Mouse (Mus musculus): Measurements from ENCODE around the gene Igdcc3. TPM values are rescaled to one million over a fixed set of nuclear protein-coding genes. Genes with fewer than 3 reads are reported as not detected.
A peak's percentile ranks its signal among the peaks of the same experiment; 100 is the strongest.

The Igdcc3 gene
- polyA plus RNA-seq (2015; fragmentation: Nextera tagmentation; extraction: Ambion mirVana): 2.2 and 2.4 TPM in 2 replicates

DNA sequence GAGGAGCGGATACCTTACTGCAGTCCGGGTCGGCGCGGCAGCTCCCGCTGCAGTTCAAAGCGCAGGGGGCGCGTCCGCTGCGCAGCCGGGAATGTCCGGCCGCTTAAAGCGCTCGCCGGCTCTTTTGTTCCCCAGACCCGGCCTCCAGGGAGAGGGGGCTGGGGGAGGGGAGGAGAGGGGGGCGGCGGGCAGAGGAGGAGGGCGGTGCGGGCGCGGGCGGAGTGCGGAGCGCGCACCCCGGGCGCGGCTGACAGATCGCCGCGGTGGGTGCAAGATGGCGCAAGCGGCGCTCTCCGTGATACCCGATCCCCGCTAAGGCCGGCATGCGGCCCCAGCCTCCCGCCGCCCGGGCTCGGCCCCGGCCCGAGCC, at the start of gene Igdcc3:
Gene Igdcc3 (plus strand): TSS at position 254 of the 370 bp plus-strand sequence.
- H3K4me1 ChIP-seq (replicated peaks; ENCODE audit: insufficient read depth, low read length): peaks cover 14% of the 10 kb centered on the region; the same call in 1 of the 2 replicates
- WGBS: 2% methylated on average over 33 of the region's 48 CpGs
- DNase-seq (ENCODE audit: low spot score) (peak; percentile 76), ATAC-seq (replicated peaks; ENCODE audit: low FRiP score, low read depth) (peak; percentile 70)
- peak within 1 kb of the TSS; percentile 68 for H3K27ac ChIP-seq
- no peaks in the 10 kb centered on the region for H3K36me3 ChIP-seq (ENCODE audit: insufficient read depth, low read length)
- peak within 1 kb of the TSS; percentile 73 for H3K9ac ChIP-seq (ENCODE audit: low read depth, low read length)
- H3K4me2 ChIP-seq (ENCODE audit: low read length): peak within 1 kb of the TSS; percentile 99
- TF ChIP-seq CTCF (IDR thresholded peaks at IDR 0.05; ENCODE audit: low read depth): no peak
- H3K9me3 ChIP-seq (replicated peaks; ENCODE audit: low read length): no peaks in the 10 kb centered on the region
- H3K27me3 ChIP-seq (ENCODE audit: insufficient read depth, low read length): peaks cover 3% of the 10 kb centered on the region; the same call in 1 of the 2 replicates
- H3K4me3 ChIP-seq (replicated peaks; ENCODE audit: low read depth, low read length): peak within 1 kb of the TSS; percentile 74

DNA sequence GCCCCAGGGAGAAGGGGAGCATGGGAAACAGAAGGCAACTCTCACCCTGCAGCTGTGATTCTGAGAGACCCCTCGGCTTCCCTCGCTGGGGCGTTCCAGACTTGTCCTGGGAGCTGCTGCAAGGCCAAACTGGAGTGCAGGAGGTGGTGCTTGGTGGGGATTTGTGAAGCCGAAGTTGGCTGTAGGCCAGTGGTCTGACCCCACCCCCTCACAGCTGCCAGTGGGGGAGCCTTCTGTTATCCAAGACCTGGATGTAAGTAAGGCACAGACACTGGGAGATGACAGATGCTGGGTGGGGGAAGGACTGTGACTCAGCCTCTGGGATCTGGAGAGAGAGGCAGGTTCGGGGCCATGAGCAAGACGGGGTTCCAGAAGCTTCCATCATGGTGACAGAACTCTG, 46.8 kb upstream of the Igdcc3 start:
- WGBS: 49% methylated on average over 6 of the region's 6 CpGs
- TF ChIP-seq CTCF (IDR thresholded peaks at IDR 0.05; ENCODE audit: low read depth): no peak
- H3K4me2 ChIP-seq (ENCODE audit: low read length): no peak overlapping the region
- H3K9me3 ChIP-seq (replicated peaks; ENCODE audit: low read length): no peaks in the 10 kb centered on the region
- H3K27me3 ChIP-seq (ENCODE audit: insufficient read depth, low read length): no peaks in the 10 kb centered on the region
- no peak overlapping the region for H3K27ac ChIP-seq
- peak; percentile 17; the same call in 1 of the 2 replicates for ATAC-seq (replicated peaks; ENCODE audit: low FRiP score, low read depth)
- no peaks in the 10 kb centered on the region for H3K4me1 ChIP-seq (replicated peaks; ENCODE audit: insufficient read depth, low read length)
- H3K4me3 ChIP-seq (replicated peaks; ENCODE audit: low read depth, low read length): no peak overlapping the region
- no peak overlapping the region for H3K9ac ChIP-seq (ENCODE audit: low read depth, low read length)
- DNase-seq (ENCODE audit: low spot score): peak; percentile 63
- H3K36me3 ChIP-seq (ENCODE audit: insufficient read depth, low read length): no peaks in the 10 kb centered on the region

DNA sequence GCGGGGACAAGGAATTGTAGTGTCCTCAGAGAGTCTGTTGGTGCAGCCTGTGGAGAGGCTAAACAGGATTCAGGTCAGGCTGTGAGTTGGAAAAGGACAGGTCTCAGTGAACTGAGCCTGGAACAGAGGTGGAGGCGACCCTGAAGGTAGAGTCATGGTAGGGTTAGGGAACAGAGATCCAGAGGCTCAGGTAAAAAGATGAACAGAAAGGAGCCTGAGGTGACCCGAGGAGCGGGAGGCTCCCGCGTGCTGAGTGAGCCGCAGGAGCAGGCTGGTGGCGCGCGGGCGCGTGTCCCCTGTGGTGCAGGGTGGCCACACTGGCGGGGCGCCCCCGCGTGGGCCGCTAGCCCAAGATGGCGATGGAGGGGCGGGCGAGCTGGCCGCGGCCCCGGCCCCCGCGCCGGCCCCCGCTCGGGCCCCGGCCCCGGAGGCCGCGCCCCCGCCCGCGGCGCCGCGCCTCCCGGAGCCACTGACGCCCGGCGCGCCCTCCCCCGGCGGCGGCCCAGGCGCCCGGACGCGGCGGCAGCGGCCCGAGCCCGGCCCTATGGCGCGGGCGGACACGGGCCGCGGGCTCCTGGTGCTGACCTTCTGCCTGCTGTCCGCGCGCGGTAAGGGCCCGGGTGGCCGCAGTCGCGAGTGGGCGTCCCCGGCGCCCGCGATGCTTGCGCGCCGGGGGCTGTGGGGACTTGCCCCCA, 39.9 kb upstream of the Igdcc3 start, which contains the start of gene Igdcc4:
Gene Igdcc4 (plus strand): TSS at position 496 of the 695 bp plus-strand sequence.
- Histone ChIP-seq H3K4me2 (ENCODE audit: low read length) (peak within 1 kb of the TSS; percentile 100), H3K27me3 (ENCODE audit: insufficient read depth, low read length) (no peaks in the 10 kb centered on the region), H3K9me3 (replicated peaks; ENCODE audit: low read length) (no peaks in the 10 kb centered on the region), H3K27ac (no peak within 1 kb of the TSS), H3K9ac (ENCODE audit: low read depth, low read length) (peak within 1 kb of the TSS; percentile 64), H3K36me3 (ENCODE audit: insufficient read depth, low read length) (no peaks in the 10 kb centered on the region), H3K4me1 (replicated peaks; ENCODE audit: insufficient read depth, low read length) (peaks cover 7% of the 10 kb centered on the region; the same call in 1 of the 2 replicates), H3K4me3 (replicated peaks; ENCODE audit: low read depth, low read length) (peak within 1 kb of the TSS; percentile 67)
- DNase-seq (ENCODE audit: low spot score) (no peak), ATAC-seq (replicated peaks; ENCODE audit: low FRiP score, low read depth) (peak; percentile 43; the same call in 1 of the 2 replicates)
- WGBS: 3% methylated on average over 39 of the region's 76 CpGs
- TF ChIP-seq CTCF (IDR thresholded peaks at IDR 0.05; ENCODE audit: low read depth): no peak

- H3K9ac ChIP-seq (ENCODE audit: low read depth, low read length): peak overlapping the region; percentile 64
- no peak overlapping the region for H3K27ac ChIP-seq
- no peak for TF ChIP-seq CTCF (IDR thresholded peaks at IDR 0.05; ENCODE audit: low read depth)
- peak overlapping the region; percentile 100 for H3K4me2 ChIP-seq (ENCODE audit: low read length)
- WGBS: under 1% methylated on average over 39 of the region's 39 CpGs
- peak overlapping the region; percentile 67 for H3K4me3 ChIP-seq (replicated peaks; ENCODE audit: low read depth, low read length)
- peaks cover 7% of the 10 kb centered on the region; the same call in 1 of the 2 replicates for H3K4me1 ChIP-seq (replicated peaks; ENCODE audit: insufficient read depth, low read length)
- ATAC-seq (replicated peaks; ENCODE audit: low FRiP score, low read depth): peak; percentile 43
- no peaks in the 10 kb centered on the region for H3K9me3 ChIP-seq (replicated peaks; ENCODE audit: low read length)
- no peaks in the 10 kb centered on the region for H3K27me3 ChIP-seq (ENCODE audit: insufficient read depth, low read length)
- H3K36me3 ChIP-seq (ENCODE audit: insufficient read depth, low read length): no peaks in the 10 kb centered on the region
- DNase-seq (ENCODE audit: low spot score): peak; percentile 54
These were observed 39.2 kb upstream of the Igdcc3 start for GRCm38 (mm10) chr9:65101686-65102376.

DNA sequence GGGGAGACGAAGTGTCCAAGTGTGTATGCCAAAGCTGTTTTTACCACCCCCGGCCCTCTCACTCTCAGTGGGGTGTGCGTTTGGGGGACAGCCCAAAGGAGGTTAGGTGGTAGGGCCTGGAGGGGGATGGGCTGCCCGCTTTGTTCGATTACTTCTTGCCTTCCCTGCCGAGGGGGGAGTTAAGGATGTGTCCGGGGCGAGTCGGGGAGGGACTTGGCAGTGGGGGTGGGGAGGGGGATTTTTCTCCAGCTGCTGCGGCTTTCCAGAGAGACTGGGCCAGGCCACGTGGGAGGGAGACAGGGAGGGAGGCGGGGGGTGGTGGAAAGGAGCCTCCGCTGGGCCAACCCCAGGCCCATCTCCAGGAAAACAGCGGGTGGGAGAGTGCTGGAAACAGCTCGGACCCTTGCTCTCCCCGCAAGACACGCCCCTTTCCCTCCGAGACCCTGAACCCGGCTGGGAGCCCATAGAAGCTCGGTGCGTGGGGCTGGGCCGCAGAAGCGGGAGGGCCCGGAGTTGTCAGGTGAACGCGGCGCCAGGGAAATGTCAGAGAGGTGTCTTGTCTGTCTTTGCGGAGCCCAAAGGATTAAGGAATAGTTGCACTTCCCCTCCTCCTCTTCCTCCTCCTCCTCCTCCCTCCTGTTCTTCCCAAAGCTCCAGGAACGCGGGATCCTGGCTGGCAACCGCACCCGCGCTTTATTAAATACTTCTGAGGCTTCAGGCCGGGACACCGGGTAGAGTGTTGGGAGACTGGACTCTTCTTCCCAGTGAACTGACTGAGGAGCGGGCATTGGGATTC, 38.4 kb upstream of the Igdcc3 start:
- H3K27me3 ChIP-seq (ENCODE audit: insufficient read depth, low read length): no peaks in the 10 kb centered on the region
- peak; percentile 58 for DNase-seq (ENCODE audit: low spot score)
- no peaks in the 10 kb centered on the region for H3K36me3 ChIP-seq (ENCODE audit: insufficient read depth, low read length)
- H3K4me1 ChIP-seq (replicated peaks; ENCODE audit: insufficient read depth, low read length): peaks cover 7% of the 10 kb centered on the region; the same call in 1 of the 2 replicates
- no peak overlapping the region for H3K27ac ChIP-seq
- peak overlapping the region; percentile 100 for H3K4me2 ChIP-seq (ENCODE audit: low read length)
- whole genome bisulfite sequencing: 3% methylated on average over 35 of the region's 36 CpGs
- H3K4me3 ChIP-seq (replicated peaks; ENCODE audit: low read depth, low read length): peak overlapping the region; percentile 67
- peak; percentile 52 for ATAC-seq (replicated peaks; ENCODE audit: low FRiP score, low read depth)
- H3K9me3 ChIP-seq (replicated peaks; ENCODE audit: low read length): no peaks in the 10 kb centered on the region
- no peak for TF ChIP-seq CTCF (IDR thresholded peaks at IDR 0.05; ENCODE audit: low read depth)
- peak overlapping the region; percentile 64 for H3K9ac ChIP-seq (ENCODE audit: low read depth, low read length)
